Mouse (Mus musculus) heart, postnatal 10 days (tissue): Measurements from ENCODE around the gene Spp1. TPM values are rescaled to one million over a fixed set of nuclear protein-coding genes. Genes with fewer than 3 reads are reported as not detected.

Experiments
- DNase-seq, 2 experiments: peaks; one replicate each; pipeline ENCODE4 v3.0.0; 2021
- intact Hi-C: fragments of 180-260 bp; cut with DNase I; formaldehyde crosslinking; loops from one replicate; pipeline ENCODE4 v1.15.1; 2025
- total RNA-seq, 2 experiments: library from RNA; stranded (reverse); gene quantifications; 2 replicates each; pipeline ENCODE4 v1.2.3; 2021

Spp1 gene
- total RNA-seq: under 1 TPM in 1 of 2 experiments, not detected in 1; 0.17 TPM

DNA sequence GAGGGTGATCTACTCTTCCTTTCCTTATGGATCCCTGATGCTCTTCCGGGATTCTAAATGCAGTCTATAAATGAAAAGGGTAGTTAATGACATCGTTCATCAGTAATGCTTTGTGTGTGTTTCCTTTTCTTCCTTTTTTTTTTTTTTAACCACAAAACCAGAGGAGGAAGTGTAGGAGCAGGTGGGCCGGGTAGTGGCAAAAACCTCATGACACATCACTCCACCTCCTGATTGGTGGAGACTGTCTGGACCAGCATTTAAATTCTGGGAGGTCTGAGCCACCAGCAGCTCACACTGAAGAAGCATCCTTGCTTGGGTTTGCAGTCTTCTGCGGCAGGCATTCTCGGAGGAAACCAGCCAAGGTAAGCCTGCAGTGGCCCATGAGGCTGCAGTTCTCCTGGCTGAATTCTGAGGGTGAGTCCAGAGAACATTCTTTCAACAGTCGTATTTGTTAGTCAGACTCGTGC lies at the start of gene Spp1:
Spp1 (plus strand) TSS at position 284 of the 467 bp plus-strand sequence.
- intact Hi-C loops: no loop called here
- DNase-seq: no peak

DNA sequence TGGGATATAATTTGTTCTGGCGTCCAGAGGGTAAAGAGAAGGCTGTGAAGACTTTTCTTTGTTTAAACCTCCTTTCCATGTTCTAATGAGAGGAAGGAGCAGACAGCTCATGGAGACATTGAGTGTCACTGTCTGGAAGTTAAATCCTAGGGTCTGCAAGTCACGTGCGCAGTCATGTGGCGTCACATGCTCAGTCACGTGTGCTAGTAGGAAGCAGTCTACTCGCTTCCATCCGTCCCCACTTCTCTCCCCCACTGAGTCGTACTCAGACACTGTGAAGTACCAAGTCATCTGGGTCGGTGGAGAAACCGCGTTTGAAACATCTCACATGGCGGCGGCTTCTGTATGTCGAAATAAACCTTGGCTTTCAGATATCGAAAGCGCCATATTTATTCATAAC lies 49.4 kb upstream of the Spp1 start:
- intact Hi-C loops: no loop called here
- DNase-seq: no peak

DNA sequence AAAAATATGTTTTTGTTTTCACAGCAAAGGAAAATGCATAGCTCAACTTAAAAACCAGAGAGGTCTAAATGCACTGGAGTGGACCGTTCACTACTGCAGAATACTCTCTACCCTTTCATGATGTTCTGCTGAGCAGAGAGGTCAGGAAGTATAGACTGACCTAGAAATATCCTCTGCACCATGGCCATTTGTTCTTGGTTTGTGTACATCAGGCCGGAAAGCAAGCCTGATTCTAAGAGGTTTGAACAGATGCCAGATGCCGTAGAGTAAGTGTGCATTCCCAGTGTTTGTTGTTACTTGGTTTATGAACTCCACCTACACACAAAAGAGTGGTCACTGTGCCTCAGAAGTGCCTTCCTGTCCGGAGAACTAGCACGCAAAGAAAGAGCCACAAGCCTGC lies 48.0 kb upstream of the Spp1 start:
- intact Hi-C loops: no loop called here
- no peak for DNase-seq

GRCm38 (mm10) chr5:104390962-104391361 lies 44.0 kb upstream of the Spp1 start:
- intact Hi-C loops: no loop called here
- DNase-seq: no peak

DNA sequence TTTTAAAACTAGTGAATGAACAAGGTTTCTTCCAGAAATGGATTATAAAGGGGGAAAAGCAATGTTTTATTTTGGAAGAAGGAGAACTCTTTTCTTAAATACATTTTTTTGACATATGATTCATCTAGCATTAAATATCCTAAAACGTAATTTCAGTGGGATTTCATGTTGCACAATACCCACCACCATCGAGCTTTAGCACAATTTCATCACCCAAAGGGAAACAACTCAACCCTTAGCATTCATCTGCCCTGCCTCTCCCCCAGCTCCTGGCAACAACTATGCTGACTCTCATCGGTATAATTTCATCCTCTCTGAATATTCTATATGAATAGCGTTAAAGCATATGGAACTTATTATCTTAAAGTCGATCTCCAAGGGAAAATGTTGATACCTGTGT lies 42.1 kb upstream of the Spp1 start:
- intact Hi-C loops: no loop called here

DNA sequence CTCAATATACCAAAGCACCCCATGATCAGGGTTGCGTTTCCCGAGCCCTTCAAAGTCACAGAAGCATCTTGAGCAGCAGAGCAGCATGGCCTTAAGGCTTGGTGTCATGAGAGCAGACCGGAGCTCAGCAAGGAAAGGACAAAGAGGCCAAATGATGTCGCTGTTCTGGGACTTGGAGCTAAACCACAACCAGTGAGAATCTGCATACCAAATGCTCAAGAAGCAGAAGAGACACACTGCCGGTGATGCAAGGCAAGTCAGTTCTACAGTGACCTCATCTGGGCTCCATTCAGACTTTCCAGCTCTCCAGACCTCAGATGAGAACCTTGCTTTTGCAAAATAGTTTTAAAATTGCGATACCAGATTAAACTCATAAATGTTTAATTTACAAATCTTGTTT lies 38.6 kb upstream of the Spp1 start:
- no peak for DNase-seq
- intact Hi-C loops: no loop called here

More for the DNA sequence above, 42.1 kb upstream of the Spp1 start:
- no peak for DNase-seq

- no peak for DNase-seq
- intact Hi-C loops: no loop called here
Observed at GRCm38 (mm10) chr5:104398001-104398400, 36.9 kb upstream of the Spp1 start.

DNA sequence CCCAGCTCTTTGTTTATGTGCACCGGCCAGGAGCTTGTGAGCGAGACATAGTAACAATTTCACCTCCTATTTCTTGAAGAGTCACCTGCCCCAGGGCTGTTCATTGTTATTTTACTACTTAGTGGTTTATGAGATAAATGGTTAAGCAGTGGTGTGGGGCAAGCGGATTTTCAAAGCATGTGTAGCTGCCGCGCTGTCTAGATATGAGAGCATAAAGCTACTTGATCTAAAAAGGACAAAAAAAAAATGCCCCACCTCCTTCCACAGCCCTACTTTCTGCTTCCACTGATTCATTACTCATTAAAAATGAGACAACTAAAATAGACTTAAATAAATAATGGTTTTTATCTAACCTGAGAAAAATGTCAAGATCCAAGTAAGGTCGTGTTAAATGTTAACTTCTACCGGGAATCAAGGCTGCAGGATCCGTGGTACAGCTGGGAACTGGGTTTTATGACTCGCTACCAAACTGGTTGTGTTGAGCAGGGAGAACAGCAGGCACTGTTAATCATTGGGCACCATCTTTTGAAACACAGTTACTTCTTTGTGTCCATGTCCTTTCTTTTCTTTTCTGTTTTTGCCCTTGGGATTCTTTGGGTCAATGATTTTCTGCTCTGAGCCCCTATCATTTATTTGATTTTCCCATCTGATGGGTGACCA lies 35.5 kb upstream of the Spp1 start:
- intact Hi-C loops: no loop called here

DNA sequence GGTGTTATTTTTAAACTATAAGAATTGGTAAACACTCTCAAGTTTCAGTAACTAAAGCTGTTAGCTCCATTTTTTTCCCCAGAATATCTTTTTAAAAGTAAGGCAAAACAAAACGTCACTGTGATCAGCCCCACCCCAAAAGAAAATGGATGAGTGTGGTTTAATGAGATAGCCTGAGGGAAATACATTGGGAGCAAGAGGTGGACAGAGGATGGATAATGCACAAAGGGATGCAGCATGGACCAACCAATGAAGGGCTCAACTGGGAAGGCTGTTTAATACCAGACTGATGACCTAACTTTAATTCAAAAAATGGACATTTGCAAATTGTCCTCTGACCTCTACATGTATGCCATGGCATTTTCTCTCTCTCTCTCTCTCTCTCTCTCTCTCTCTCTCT lies 34.9 kb upstream of the Spp1 start:
- intact Hi-C loops: no loop called here
- DNase-seq: no peak

More for the DNA sequence above, 35.5 kb upstream of the Spp1 start:
- no peak for DNase-seq

GRCm38 (mm10) chr5:104402651-104403050 lies 32.3 kb upstream of the Spp1 start:
- intact Hi-C loops: no loop called here
- DNase-seq: no peak

DNA sequence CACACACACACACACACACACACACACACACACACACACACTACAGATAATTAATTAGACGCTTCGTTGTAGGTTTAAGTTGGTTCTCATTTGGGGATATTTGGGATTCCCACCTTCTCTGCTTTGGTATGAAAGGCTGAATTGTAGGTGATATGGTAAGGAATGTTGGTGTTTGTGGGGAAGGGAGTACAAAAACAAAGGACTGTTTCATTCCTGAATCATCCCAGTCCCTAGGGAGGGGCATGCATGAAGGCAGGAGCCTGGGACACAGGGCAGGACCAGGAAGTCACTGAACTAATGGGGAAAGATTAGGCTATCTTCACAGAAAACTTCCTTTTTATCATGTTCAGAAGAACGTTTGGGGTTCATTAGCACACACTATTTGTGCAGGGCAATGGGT lies 31.6 kb upstream of the Spp1 start:
- DNase-seq: no peak

GRCm38 (mm10) chr5:104404551-104404950 lies 30.4 kb upstream of the Spp1 start:
- intact Hi-C loops: no loop called here
- DNase-seq: no peak

More for the DNA sequence above, 31.6 kb upstream of the Spp1 start:
- intact Hi-C loops: no loop called here

DNA sequence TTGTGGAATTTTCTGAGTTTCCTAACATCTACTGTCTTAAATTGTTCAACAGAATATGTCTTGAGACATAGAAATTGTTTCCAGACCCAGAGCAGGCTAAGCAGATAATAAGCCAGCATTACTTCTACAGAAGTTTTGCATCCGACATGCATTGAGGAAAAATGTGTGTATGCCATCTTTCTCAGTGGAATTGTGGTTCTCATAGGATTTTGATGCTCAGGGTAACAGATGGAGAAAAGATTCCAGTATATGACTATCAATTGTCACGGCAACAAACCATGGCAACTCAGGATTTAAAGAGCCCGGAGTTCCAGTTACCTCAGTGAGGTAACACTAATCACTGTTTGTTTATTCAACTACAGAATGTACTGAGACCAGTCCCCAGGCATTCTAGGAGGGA lies 29.9 kb upstream of the Spp1 start:
- intact Hi-C loops: no loop called here

GRCm38 (mm10) chr5:104406756-104407155 lies 28.2 kb upstream of the Spp1 start:
- no peak for DNase-seq
- intact Hi-C loops: no loop called here

More for the DNA sequence above, 29.9 kb upstream of the Spp1 start:
- no peak for DNase-seq

GRCm38 (mm10) chr5:104407541-104408231 lies 27.2 kb upstream of the Spp1 start:
- no peak for DNase-seq
- intact Hi-C loops: no loop called here

GRCm38 (mm10) chr5:104408549-104408948 lies 26.4 kb upstream of the Spp1 start:
- intact Hi-C loops: no loop called here
- no peak for DNase-seq

DNA sequence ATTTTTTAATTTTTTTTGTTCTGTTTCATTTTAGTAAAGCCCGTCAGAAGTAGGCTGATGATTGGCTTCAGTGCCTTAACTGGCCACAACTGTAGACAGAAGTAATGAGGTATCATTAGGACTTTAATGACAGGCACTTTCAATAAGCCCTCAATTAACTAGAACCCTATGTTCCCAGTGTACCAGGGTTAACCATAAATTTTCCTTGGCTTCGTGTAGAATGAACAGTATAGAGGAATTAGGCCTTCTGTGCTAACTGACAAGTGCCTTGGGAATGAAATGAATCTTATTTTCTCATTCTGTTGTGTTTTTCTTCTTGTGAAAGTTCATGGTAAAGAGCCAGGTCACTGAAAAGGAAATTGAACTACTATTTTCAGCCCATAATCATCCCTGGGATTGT lies 18.9 kb upstream of the Spp1 start:
- intact Hi-C loops: no loop called here
- no peak for DNase-seq

DNA sequence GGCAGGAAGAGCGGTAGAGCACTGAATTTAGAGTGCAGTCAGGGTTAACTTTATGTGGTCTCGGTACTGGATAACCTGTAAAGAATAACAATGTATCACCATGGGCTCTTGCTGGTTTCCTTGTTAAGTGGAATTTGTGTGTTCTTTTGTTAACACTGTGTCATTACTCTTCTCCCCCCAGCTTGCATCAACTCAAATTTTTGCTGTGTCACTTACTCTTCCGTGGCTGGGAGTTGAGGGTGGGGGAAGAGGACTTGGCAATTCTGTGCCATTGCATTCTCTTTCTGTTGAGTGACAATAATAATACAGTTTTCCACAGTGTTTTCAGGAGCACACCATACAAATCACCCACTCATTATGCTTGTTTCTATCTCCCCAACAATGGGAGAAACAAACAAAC lies 17.9 kb upstream of the Spp1 start:
- intact Hi-C loops: no loop called here
- no peak for DNase-seq

- intact Hi-C loops: no loop called here
Observed at GRCm38 (mm10) chr5:104417721-104418120, 17.2 kb upstream of the Spp1 start.

DNA sequence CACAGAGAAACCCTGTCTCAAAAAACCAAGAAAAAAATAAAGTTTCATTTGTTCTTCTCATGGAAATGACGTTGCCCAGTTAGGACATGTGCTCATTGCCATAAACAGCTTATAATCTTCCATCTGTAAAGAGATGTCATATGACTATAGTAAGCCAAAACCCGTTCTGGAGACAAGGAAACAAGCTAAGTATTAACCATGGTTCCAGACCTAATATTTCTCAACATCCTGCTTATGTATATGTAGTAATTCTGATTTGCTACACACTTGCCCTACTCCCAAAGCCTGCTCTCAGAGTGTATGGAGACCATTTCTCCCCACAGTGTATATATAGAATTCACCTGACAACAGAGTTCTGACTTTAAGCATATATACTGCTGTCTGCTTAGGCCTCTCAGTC lies 12.9 kb upstream of the Spp1 start:
- no peak for DNase-seq
- intact Hi-C loops: no loop called here

More at GRCm38 (mm10) chr5:104417721-104418120, 17.2 kb upstream of the Spp1 start:
- DNase-seq: no peak

GRCm38 (mm10) chr5:104423861-104424260 lies 11.1 kb upstream of the Spp1 start:
- intact Hi-C loops: no loop called here
- DNase-seq: no peak

DNA sequence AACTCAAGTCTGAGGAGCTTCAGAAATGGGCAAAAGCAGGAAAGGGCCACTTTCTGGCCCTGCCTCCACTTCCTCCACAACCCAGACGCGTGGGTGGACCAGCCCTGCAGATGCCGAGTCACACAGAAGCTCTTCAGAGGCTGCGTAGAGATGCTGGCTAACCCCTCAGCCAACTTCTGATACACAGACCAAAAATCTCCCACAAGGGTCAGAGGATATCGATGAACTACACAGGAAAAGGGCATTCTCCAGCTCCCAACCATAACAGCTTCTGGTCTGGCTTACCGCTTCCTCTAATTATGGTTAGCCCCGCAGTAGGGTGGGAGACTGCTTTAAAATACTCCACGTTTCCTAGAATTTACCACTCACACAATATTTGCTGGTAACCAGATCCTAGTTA lies 9.0 kb upstream of the Spp1 start:
- DNase-seq: no peak
- intact Hi-C loops: no loop called here
